Comparison of ENCODE assay signal across 22 mouse cellular contexts in the genomic region with DNA sequence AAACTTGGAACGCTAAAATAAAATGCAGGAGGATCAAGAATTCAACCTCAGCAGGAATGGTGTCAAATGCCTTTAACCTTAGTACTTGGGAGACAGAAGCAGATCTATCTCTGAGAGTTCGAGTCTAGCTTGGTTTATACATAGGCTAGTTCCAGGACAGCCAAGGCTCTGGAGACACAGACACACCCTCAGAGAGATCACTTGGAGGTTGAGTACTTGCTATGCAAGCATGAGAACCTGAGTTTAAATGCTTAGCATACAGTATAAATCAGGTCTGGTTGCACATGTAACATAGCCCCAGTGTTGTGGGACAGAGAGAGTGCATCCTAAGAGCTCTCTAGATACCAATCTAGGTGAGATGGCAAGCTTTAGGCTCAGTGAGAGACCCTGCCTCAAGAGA. TPM values are rescaled to one million over a fixed set of nuclear protein-coding genes. Genes with fewer than 3 reads are reported as not detected.
A peak's percentile ranks its signal among the peaks of the same experiment; 100 is the strongest.
DNase-seq lines count a peak whose midpoint lies in the region; ATAC-seq and TF ChIP-seq lines count a peak whose summit lies in the region.
"Had no signal": no experiment of that assay in that cellular context is flagged by ENCODE, and none has a peak within 500 bp of the region (broad histone marks: within the 10 kb centered on the region; RNA-seq: fewer than 3 reads in every experiment).

No protein-coding gene starts in this region.

- no peaks in the 10 kb centered on the region for H3K4me1 ChIP-seq in heart, embryonic 11.5 days (ENCODE audit: control insufficient read depth, insufficient read depth, low read length)
- H3K4me1 ChIP-seq in liver, embryonic 14.5 days (replicated peaks; ENCODE audit: control insufficient read depth in 2 of 2, insufficient read depth in 2 of 2, low read length in 1 of 2), result peaks cover 28 to 29% of the 10 kb centered on the region in 2 experiments
- H3K4me1 ChIP-seq in liver, embryonic 16.5 days (ENCODE audit: control insufficient read depth, low read depth, low read length), result peaks cover 22% of the 10 kb centered on the region
- no peaks in the 10 kb centered on the region for H3K4me1 ChIP-seq in midbrain, embryonic 10.5 days
- H3K4me1 ChIP-seq: embryonic facial prominence, embryonic 10.5 days; forebrain, embryonic 12.5 days; hindbrain, embryonic 10.5 days; intestine, embryonic 15.5 days had no signal

- no peaks in the 10 kb centered on the region for H3K27me3 ChIP-seq in heart, embryonic 11.5 days (ENCODE audit: control insufficient read depth, insufficient read depth, low read length)
- H3K27me3 ChIP-seq in liver, embryonic 14.5 days (ENCODE audit: control insufficient read depth, insufficient read depth, low read length), result no peaks in the 10 kb centered on the region
- no peaks in the 10 kb centered on the region for H3K27me3 ChIP-seq in liver, embryonic 16.5 days (ENCODE audit: control insufficient read depth, insufficient read depth, low read depth, low read length)
- H3K27me3 ChIP-seq in midbrain, embryonic 10.5 days (ENCODE audit: low read depth, poor library complexity, severe bottlenecking), result no peaks in the 10 kb centered on the region
- H3K27me3 ChIP-seq: forebrain, embryonic 12.5 days; heart, embryonic 15.5 days; intestine, embryonic 15.5 days had no signal

- ATAC-seq in heart, embryonic 11.5 days (replicated peaks; ENCODE audit: insufficient number of reproducible peaks, low FRiP score, low TSS enrichment), result no peak
- peak; percentile 65 for ATAC-seq in liver, embryonic 14.5 days (ENCODE audit: insufficient read depth)
- peak; percentile 43; the same call in 1 of the 2 replicates for ATAC-seq in liver, embryonic 16.5 days (ENCODE audit: low read depth)
- ATAC-seq: CD4-positive, CD25-positive, alpha-beta regulatory T cell, adult 4 months; forebrain, postnatal 0 days; intestine, embryonic 15.5 days had no signal

- H3K27ac ChIP-seq in heart, embryonic 11.5 days (ENCODE audit: low read depth, low read length), result no peak overlapping the region
- peak overlapping the region; percentile 32 for H3K27ac ChIP-seq in liver, embryonic 14.5 days
- H3K27ac ChIP-seq in liver, embryonic 16.5 days (ENCODE audit: low read length), result peak overlapping the region; percentile 64; the same call in 1 of the 2 replicates
- H3K27ac ChIP-seq in midbrain, embryonic 10.5 days (replicated peaks), result no peak overlapping the region
- H3K27ac ChIP-seq: embryonic facial prominence, embryonic 10.5 days; forebrain, embryonic 12.5 days; gastrocnemius, adult 2 months; heart, embryonic 15.5 days; hindbrain, embryonic 10.5 days; hindbrain, embryonic 14.5 days; intestine, embryonic 15.5 days had no signal

- no peaks in the 10 kb centered on the region for H3K9me3 ChIP-seq in heart, embryonic 11.5 days (replicated peaks; ENCODE audit: control insufficient read depth, low read length)
- no peaks in the 10 kb centered on the region for H3K9me3 ChIP-seq in liver, embryonic 14.5 days (ENCODE audit: control insufficient read depth, low read length)
- no peaks in the 10 kb centered on the region for H3K9me3 ChIP-seq in liver, embryonic 16.5 days (replicated peaks; ENCODE audit: control insufficient read depth, low read length)
- H3K9me3 ChIP-seq in midbrain, embryonic 10.5 days (replicated peaks), result no peaks in the 10 kb centered on the region
- H3K9me3 ChIP-seq: embryonic facial prominence, embryonic 10.5 days; forebrain, embryonic 12.5 days; G1E; heart, embryonic 15.5 days; hindbrain, embryonic 10.5 days; intestine, embryonic 15.5 days had no signal

- peak; percentile 19 for DNase-seq in heart, adult 11 months
- no peak for DNase-seq in liver, embryonic 14.5 days (ENCODE audit: low read depth in 3 of 3, low spot score in 3 of 3)
- no peak for DNase-seq in liver
- no peak for DNase-seq in midbrain, embryonic 10.5 days (ENCODE audit: low spot score)
- DNase-seq in testis, postnatal 10 days (ENCODE audit: low spot score), result no peak
- DNase-seq: adrenal gland, postnatal 10 days; B cell, adult 2 months; cerebellum, adult 18-20 months; cerebellum, adult 9-11 months; forebrain, postnatal 0 days; gastrocnemius, adult 2 months; gastrocnemius, postnatal 25 days had no signal

- WGBS in heart, embryonic 11.5 days (ENCODE audit: insufficient replicate concordance), result 65% methylated on average over 2 of the region's 2 CpGs
- 66% methylated on average over 2 of the region's 2 CpGs for WGBS in liver, embryonic 14.5 days (ENCODE audit: insufficient replicate concordance)
- WGBS in liver, embryonic 16.5 days (ENCODE audit: insufficient replicate concordance), result 57% methylated on average over 2 of the region's 2 CpGs
- WGBS in midbrain, embryonic 10.5 days, result 80% methylated on average over 2 of the region's 2 CpGs

- TF ChIP-seq EP300 in liver, embryonic 14.5 days (IDR thresholded peaks at IDR 0.05; ENCODE audit: low read depth), result no peak

- peaks cover 6% of the 10 kb centered on the region; the same call in 1 of the 2 replicates for H3K36me3 ChIP-seq in heart, embryonic 11.5 days (ENCODE audit: control insufficient read depth, insufficient read depth, low read length)
- H3K36me3 ChIP-seq in liver, embryonic 14.5 days (replicated peaks; ENCODE audit: control insufficient read depth, insufficient read depth, low read depth), result peaks cover 13% of the 10 kb centered on the region
- H3K36me3 ChIP-seq in liver, embryonic 16.5 days (ENCODE audit: control insufficient read depth, insufficient read depth), result peaks cover 15% of the 10 kb centered on the region
- peaks cover 69% of the 10 kb centered on the region for H3K36me3 ChIP-seq in midbrain, embryonic 10.5 days

- no peak for TF ChIP-seq CTCF in liver, embryonic 14.5 days (IDR thresholded peaks at IDR 0.05; ENCODE audit: low read depth)

- H3K9ac ChIP-seq in heart, embryonic 11.5 days (ENCODE audit: low read depth, low read length), result no peak overlapping the region
- no peak overlapping the region; the same call in 1 of the 2 replicates for H3K9ac ChIP-seq in liver, embryonic 14.5 days (replicated peaks)
- H3K9ac ChIP-seq in liver, embryonic 16.5 days (ENCODE audit: low read depth, low read length), result no peak overlapping the region
- H3K9ac ChIP-seq: forebrain, embryonic 12.5 days; forebrain, postnatal 0 days; heart, embryonic 15.5 days; hindbrain, embryonic 14.5 days; intestine, embryonic 15.5 days had no signal

- H3K4me3 ChIP-seq in heart, embryonic 11.5 days (ENCODE audit: low read depth, low read length), result no peak overlapping the region
- no peak overlapping the region for H3K4me3 ChIP-seq in liver, embryonic 14.5 days (ENCODE audit: insufficient read depth in 1 of 2, low read depth in 2 of 2, low read length in 2 of 2)
- no peak overlapping the region for H3K4me3 ChIP-seq in liver, embryonic 16.5 days (ENCODE audit: low read depth, low read length)
- H3K4me3 ChIP-seq in midbrain, embryonic 10.5 days, result no peak overlapping the region
- H3K4me3 ChIP-seq: embryonic facial prominence, embryonic 10.5 days; forebrain, embryonic 12.5 days; gastrocnemius, adult 2 months; heart, embryonic 15.5 days; hindbrain, embryonic 10.5 days; intestine, embryonic 15.5 days had no signal

- no peak overlapping the region for H3K4me2 ChIP-seq in heart, embryonic 11.5 days
- peak overlapping the region; percentile 47; the same call in 1 of the 2 replicates for H3K4me2 ChIP-seq in liver, embryonic 14.5 days (ENCODE audit: low read depth)
- H3K4me2 ChIP-seq in liver, embryonic 16.5 days (ENCODE audit: low read depth, low read length), result no peak overlapping the region
- H3K4me2 ChIP-seq: forebrain, embryonic 12.5 days; heart, embryonic 15.5 days; hindbrain, embryonic 14.5 days; intestine, embryonic 15.5 days had no signal

RNA-seq across cellular contexts. Expression of a gene that starts 34.1 kb away (rescaled TPM):
- 2.1 and 3.3 TPM in 2 replicates for polyA plus RNA-seq in heart, embryonic 11.5 days (2014; fragmentation: Nextera tagmentation; extraction: Ambion mirVana)
- polyA plus RNA-seq in liver, embryonic 14.5 days (2012; rRNA removed), result 0.37 and 0.93 TPM in 2 replicates
- 1.7 and 1.8 TPM in 2 replicates for polyA plus RNA-seq in liver, embryonic 14.5 days (2014; fragmentation: Nextera tagmentation; extraction: Ambion mirVana)
- polyA plus RNA-seq in liver, embryonic 16.5 days (2015; fragmentation: Nextera tagmentation; extraction: Ambion mirVana), result 0.79 and 1.1 TPM in 2 replicates
- 2.2 and 2.8 TPM in 2 replicates for polyA plus RNA-seq in midbrain, embryonic 10.5 days (2016; fragmentation: Nextera tagmentation; extraction: Ambion mirVana)

RNA-seq across cellular contexts. Expression of a gene that starts 58.6 kb away (rescaled TPM):
- 39.4 and 49.9 TPM in 2 replicates for polyA plus RNA-seq in heart, embryonic 11.5 days (2014; fragmentation: Nextera tagmentation; extraction: Ambion mirVana)
- 10.1 and 15.1 TPM in 2 replicates for polyA plus RNA-seq in liver, embryonic 14.5 days (2012; rRNA removed)
- polyA plus RNA-seq in liver, embryonic 14.5 days (2014; fragmentation: Nextera tagmentation; extraction: Ambion mirVana), result 13.8 and 15.8 TPM in 2 replicates
- polyA plus RNA-seq in liver, embryonic 16.5 days (2015; fragmentation: Nextera tagmentation; extraction: Ambion mirVana), result 15.8 and 18.4 TPM in 2 replicates
- polyA plus RNA-seq in midbrain, embryonic 10.5 days (2016; fragmentation: Nextera tagmentation; extraction: Ambion mirVana), result 39.7 and 40.7 TPM in 2 replicates

Comparison
In these comparisons a context has a peak if more than half of its experiments do, and no peak if none do; other contexts are left out.
1. H3K27ac ChIP-seq: peak in liver, embryonic 14.5 days (single experiment) and liver, embryonic 16.5 days (single experiment); none in heart, embryonic 11.5 days (single experiment) and midbrain, embryonic 10.5 days (single experiment).